Comparison of ENCODE assay signal across 30 mouse cellular contexts in the genomic region with DNA sequence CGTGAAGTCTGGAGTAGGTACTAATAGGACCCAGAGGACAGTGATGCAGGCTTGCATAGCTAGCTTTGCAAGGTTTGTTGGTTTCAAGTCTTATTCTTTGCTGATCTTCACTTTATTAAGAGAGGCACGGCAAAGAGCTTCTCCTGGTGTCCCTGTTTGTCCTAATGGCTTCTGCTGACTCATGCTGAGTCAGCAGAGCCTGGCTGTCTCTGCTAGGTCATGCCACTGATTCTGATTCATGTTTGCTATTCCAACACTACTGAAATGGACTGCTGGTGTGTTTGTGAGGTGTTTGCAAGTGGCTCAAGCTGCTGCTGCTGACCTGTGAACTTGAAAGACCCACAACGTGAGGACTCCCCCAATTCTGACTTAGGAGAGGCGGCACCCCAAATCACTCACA. TPM values are rescaled to one million over a fixed set of nuclear protein-coding genes. Genes with fewer than 3 reads are reported as not detected.
DNase-seq lines count a peak whose midpoint lies in the region; ATAC-seq and TF ChIP-seq lines count a peak whose summit lies in the region.
"Had no signal": no experiment of that assay in that cellular context is flagged by ENCODE, and none has a peak within 500 bp of the region (broad histone marks: within the 10 kb centered on the region; RNA-seq: fewer than 3 reads in every experiment).

No protein-coding gene starts in this region.

- peaks cover 13% of the 10 kb centered on the region for H3K9me3 ChIP-seq in liver, embryonic 12.5 days (replicated peaks)
- H3K9me3 ChIP-seq in ES-Bruce4 (replicated peaks; ENCODE audit: control insufficient read depth, insufficient read depth, low read length, poor library complexity, severe bottlenecking): peaks cover 21% of the 10 kb centered on the region
- no peaks in the 10 kb centered on the region for H3K9me3 ChIP-seq in kidney, embryonic 14.5 days (ENCODE audit: control insufficient read depth, low read length)
- H3K9me3 ChIP-seq: embryonic facial prominence, embryonic 12.5 days; midbrain, embryonic 10.5 days; midbrain, embryonic 15.5 days had no signal

- no peak overlapping the region for H3K4me3 ChIP-seq in liver, embryonic 12.5 days
- H3K4me3 ChIP-seq in ES-Bruce4 (ENCODE audit: low read depth, low read length): no peak overlapping the region
- no peak overlapping the region for H3K4me3 ChIP-seq in kidney, embryonic 14.5 days (ENCODE audit: low read length)
- no peak overlapping the region for H3K4me3 ChIP-seq in lung, adult 2 months (replicated peaks; ENCODE audit: extremely low read depth, low read depth, low read length)
- H3K4me3 ChIP-seq: embryonic facial prominence, embryonic 12.5 days; gastrocnemius, adult 2 months; heart, adult 2 months; heart, embryonic 13.5 days; midbrain, embryonic 10.5 days; midbrain, embryonic 15.5 days had no signal

- peak; percentile 45 for DNase-seq in liver
- peak; percentile 46 for DNase-seq in c-Kit-negative CD71-positive TER-119-positive erythroid progenitor cells, embryonic 14.5 days (ENCODE audit: low read depth, low spot score)
- no peak for DNase-seq in heart, adult 9 months (ENCODE audit: low spot score in 2 of 2)
- no peak for DNase-seq in lung, adult 2 months
- DNase-seq: adrenal gland, adult 8-10 months; cerebellum, adult 11-12 months; cerebellum, adult 9-11 months; embryo, embryonic 11 days; gastrocnemius, adult 2 months; heart, adult 2 months; heart, postnatal 10 days; kidney, adult 18-20 months; kidney, postnatal 36 days; left cerebral cortex, postnatal 4 days; lung, embryonic 14.5 days; lung, postnatal 14 days; right cerebral cortex, postnatal 25 days; spleen, adult 18-20 months; thymus, postnatal 14 days had no signal

- no peak for ATAC-seq in liver, embryonic 12.5 days
- ATAC-seq in kidney, embryonic 14.5 days (ENCODE audit: low FRiP score, low TSS enrichment): no peak
- ATAC-seq: CD4-positive, CD25-positive, alpha-beta regulatory T cell, adult 4 months; forebrain, embryonic 16.5 days; hindbrain, embryonic 16.5 days; midbrain, embryonic 15.5 days had no signal

- no peak for TF ChIP-seq POLR2A in ES-Bruce4 (IDR thresholded peaks at IDR 0.05; ENCODE audit: insufficient read depth, low read length)
- TF ChIP-seq POLR2A in lung, adult 2 months (IDR thresholded peaks at IDR 0.05; ENCODE audit: borderline replicate concordance, extremely low read depth, low read depth, low read length): no peak

- H3K4me2 ChIP-seq in liver, embryonic 12.5 days: no peak overlapping the region
- no peak overlapping the region for H3K4me2 ChIP-seq in kidney, embryonic 14.5 days (replicated peaks; ENCODE audit: low read depth, low read length)
- H3K4me2 ChIP-seq: embryonic facial prominence, embryonic 12.5 days; heart, embryonic 13.5 days; lung, embryonic 14.5 days; midbrain, embryonic 15.5 days had no signal

- H3K27ac ChIP-seq in liver, embryonic 12.5 days: no peak overlapping the region
- 0 out of 2 replicates have a peak overlapping the region, but pooled peaks have one; percentile 42 for H3K27ac ChIP-seq in ES-Bruce4 (ENCODE audit: insufficient read depth, low read length)
- H3K27ac ChIP-seq in kidney, embryonic 14.5 days (ENCODE audit: low read depth, low read length): no peak overlapping the region
- H3K27ac ChIP-seq: embryonic facial prominence, embryonic 12.5 days; gastrocnemius, adult 2 months; heart, adult 2 months; heart, embryonic 13.5 days; midbrain, embryonic 10.5 days; midbrain, embryonic 15.5 days had no signal

- TF ChIP-seq CTCF in ES-Bruce4 (IDR thresholded peaks at IDR 0.05; ENCODE audit: low read depth, low read length): no peak
- TF ChIP-seq CTCF in lung, adult 2 months (IDR thresholded peaks at IDR 0.05; ENCODE audit: insufficient read depth, low read length): no peak

- 77% methylated on average over 4 of the region's 4 CpGs for WGBS in liver, embryonic 12.5 days (ENCODE audit: insufficient replicate concordance)
- 93% methylated on average over 4 of the region's 4 CpGs for WGBS in kidney, embryonic 14.5 days
- 88% methylated on average over 4 of the region's 4 CpGs for WGBS in lung, adult 2 months

- no peaks in the 10 kb centered on the region for H3K36me3 ChIP-seq in liver, embryonic 12.5 days
- no peaks in the 10 kb centered on the region for H3K36me3 ChIP-seq in ES-Bruce4 (ENCODE audit: control insufficient read depth, insufficient read depth, low read length, poor library complexity, severe bottlenecking)
- H3K36me3 ChIP-seq in kidney, embryonic 14.5 days (ENCODE audit: control insufficient read depth, insufficient read depth, low read length): no peaks in the 10 kb centered on the region
- H3K36me3 ChIP-seq: embryonic facial prominence, embryonic 12.5 days; G1E; heart, embryonic 13.5 days; midbrain, embryonic 10.5 days; midbrain, embryonic 15.5 days had no signal

- no peak for TF ChIP-seq EP300 in ES-Bruce4 (IDR thresholded peaks at IDR 0.05; ENCODE audit: insufficient read depth, low read depth, low read length)

- no peak overlapping the region for H3K9ac ChIP-seq in liver, embryonic 12.5 days
- H3K9ac ChIP-seq in ES-Bruce4 (ENCODE audit: low read depth, poor library complexity, severe bottlenecking): no peak overlapping the region
- no peak overlapping the region for H3K9ac ChIP-seq in kidney, embryonic 14.5 days (ENCODE audit: low read depth, low read length)
- H3K9ac ChIP-seq: embryonic facial prominence, embryonic 12.5 days; heart, embryonic 13.5 days; lung, embryonic 14.5 days; midbrain, embryonic 15.5 days had no signal

- peaks cover 18% of the 10 kb centered on the region for H3K4me1 ChIP-seq in liver, embryonic 12.5 days
- no peaks in the 10 kb centered on the region for H3K4me1 ChIP-seq in ES-Bruce4 (ENCODE audit: control insufficient read depth, insufficient read depth, low read length)
- no peaks in the 10 kb centered on the region for H3K4me1 ChIP-seq in kidney, embryonic 14.5 days (ENCODE audit: control insufficient read depth, insufficient read depth, low read length)
- no peaks in the 10 kb centered on the region for H3K4me1 ChIP-seq in lung, adult 2 months (ENCODE audit: control insufficient read depth, insufficient read depth, low read length)
- H3K4me1 ChIP-seq: embryonic facial prominence, embryonic 12.5 days; heart, embryonic 13.5 days; midbrain, embryonic 10.5 days; midbrain, embryonic 15.5 days had no signal

- no peaks in the 10 kb centered on the region for H3K27me3 ChIP-seq in liver, embryonic 12.5 days (replicated peaks)
- H3K27me3 ChIP-seq in ES-Bruce4 (ENCODE audit: control insufficient read depth, insufficient read depth, low read length, poor library complexity, severe bottlenecking): no peaks in the 10 kb centered on the region
- H3K27me3 ChIP-seq in kidney, embryonic 14.5 days (ENCODE audit: control insufficient read depth, insufficient read depth, low read length): no peaks in the 10 kb centered on the region
- H3K27me3 ChIP-seq: embryonic facial prominence, embryonic 12.5 days; heart, embryonic 13.5 days; midbrain, embryonic 15.5 days had no signal

RNA-seq across cellular contexts. Expression of gene Ppm1b, which starts 58.1 kb away (rescaled TPM):
- polyA plus RNA-seq in liver, embryonic 12.5 days (2016; fragmentation: Nextera tagmentation; extraction: Ambion mirVana): 71.7 and 75.2 TPM in 2 replicates
- polyA plus RNA-seq in ES-Bruce4 (2011; ENCODE audit: insufficient read depth, insufficient read length, low read depth, missing spikeins): 147 and 150 TPM in 2 replicates
- polyA plus RNA-seq in kidney, embryonic 14.5 days (2014; fragmentation: Nextera tagmentation; extraction: Ambion mirVana): 54.4 and 79.3 TPM in 2 replicates
- polyA plus RNA-seq in lung, adult 2 months (2012; rRNA removed): 19.0 and 34.3 TPM in 2 replicates

Comparison
In these comparisons a context has a peak if more than half of its experiments do, and no peak if none do; other contexts are left out.
1. DNase-seq: peak in liver (single experiment) and c-Kit-negative CD71-positive TER-119-positive erythroid progenitor cells, embryonic 14.5 days (single experiment); none in heart, adult 9 months (0 of 2) and lung, adult 2 months (single experiment).